In genomic region chr11:75453991-75454930, GRCm38 (mm10) we compare ENCODE assay signal across 8 mouse cellular contexts. TPM values are rescaled to one million over a fixed set of nuclear protein-coding genes. Genes with fewer than 3 reads are reported as not detected.
A peak's percentile ranks its signal among the peaks of the same experiment; 100 is the strongest.
DNase-seq lines count a peak whose midpoint lies in the region; ATAC-seq lines count a peak whose summit lies in the region.

Gene Wdr81, minus strand, starts transcription at chr11:75454717.

- H3K27ac ChIP-seq in hindbrain, embryonic 14.5 days = no peak within 1 kb of the TSS; the same call in 1 of the 2 replicates

- peaks cover 4% of the 10 kb centered on the region for H3K36me3 ChIP-seq in hindbrain, embryonic 14.5 days (replicated peaks; ENCODE audit: control insufficient read depth, insufficient read depth)

- peak within 1 kb of the TSS; percentile 78 for H3K9ac ChIP-seq in hindbrain, embryonic 14.5 days

- no peaks in the 10 kb centered on the region for H3K9me3 ChIP-seq in hindbrain, embryonic 14.5 days (ENCODE audit: control insufficient read depth, low read length)

- WGBS in hindbrain, embryonic 14.5 days = 3% methylated on average over 56 of the region's 56 CpGs

- DNase-seq in WW6 (ENCODE audit: low read depth, low spot score) = peak; percentile 86
- peak; percentile 80 to 84 for DNase-seq in cerebellum, postnatal 36 days
- DNase-seq in frontal cortex, postnatal 36 days (ENCODE audit: low spot score in 2 of 2) = peak; percentile 88 to 91
- DNase-seq in hindbrain, embryonic 14.5 days (ENCODE audit: low spot score) = peak; percentile 84
- DNase-seq in layer of hippocampus, postnatal 25 days (ENCODE audit: extremely low spot score in 1 of 2, low spot score in 1 of 2) = peak; percentile 69 to 78
- DNase-seq in lung, postnatal 25 days (ENCODE audit: low spot score) = peak; percentile 94
- peak; percentile 90 for DNase-seq in retina, embryonic 14.5 days (ENCODE audit: low spot score)
- peak; percentile 83 to 91 for DNase-seq in thymus, postnatal 36 days

- peak within 1 kb of the TSS; percentile 94 for H3K4me2 ChIP-seq in hindbrain, embryonic 14.5 days (replicated peaks)

- H3K27me3 ChIP-seq in hindbrain, embryonic 14.5 days (ENCODE audit: control insufficient read depth, insufficient read depth, low read length) = no peaks in the 10 kb centered on the region

- peak within 1 kb of the TSS; percentile 78 for H3K4me3 ChIP-seq in hindbrain, embryonic 14.5 days (replicated peaks; ENCODE audit: low read length)

- ATAC-seq in hindbrain, embryonic 14.5 days (ENCODE audit: low FRiP score) = peak; percentile 94

- peaks cover 14% of the 10 kb centered on the region for H3K4me1 ChIP-seq in hindbrain, embryonic 14.5 days (replicated peaks; ENCODE audit: control insufficient read depth, insufficient read depth, low read length)

RNA-seq across cellular contexts. Expression of gene Wdr81, which starts in this region (rescaled TPM):
- 6.5 and 7.9 TPM in 2 replicates for polyA plus RNA-seq in hindbrain, embryonic 14.5 days (2014; fragmentation: Nextera tagmentation; extraction: Ambion mirVana)
- total RNA-seq in layer of hippocampus, postnatal 25 days (2021) = 10 to 100 TPM; 21.9 to 22.7 TPM
